Mouse (Mus musculus) forebrain, postnatal 0 days (tissue): ENCODE results near the gene Syt3. TPM values are rescaled to one million over a fixed set of nuclear protein-coding genes. Genes with fewer than 3 reads are reported as not detected.

Experiments
- ATAC-seq: fragments of 200-750 bp; cut with Nextera tagmentation; 2 replicates; pipeline ENCODE4 v1.8.0; 2017; ENCODE audit warnings: mild to moderate bottlenecking, moderate library complexity
- DNase-seq: peaks from one replicate; pipeline ENCODE4 v3.0.0-alpha.2; 2015
- H3K27ac ChIP-seq: fragments of 300-500 bp; sonication (generic); 2 replicates; pipeline ENCODE4 v1.5.1; 2014; ENCODE audit warnings: low read depth, mild to moderate bottlenecking, antibody characterized with exemption, low read length, moderate library complexity, mixed read lengths
- H3K27me3 ChIP-seq: fragments of 300-500 bp; sonication (generic); 2 replicates; pipeline ENCODE4 v1.6.1; 2014; ENCODE audit warnings: mild to moderate bottlenecking, low read length, mixed read lengths; ENCODE audit not compliant: insufficient read depth
- H3K36me3 ChIP-seq: fragments of 300-500 bp; sonication (generic); 2 replicates; pipeline ENCODE4 v1.6.1; 2014; ENCODE audit warnings: mild to moderate bottlenecking, moderate library complexity; ENCODE audit not compliant: insufficient read depth
- H3K4me1 ChIP-seq: fragments of 300-500 bp; sonication (generic); 2 replicates; pipeline ENCODE4 v1.6.1; 2014; ENCODE audit warnings: antibody characterized with exemption; ENCODE audit not compliant: insufficient read depth
- H3K4me2 ChIP-seq: fragments of 300-500 bp; sonication (generic); 2 replicates; pipeline ENCODE4 v1.6.1; 2014; ENCODE audit warnings: low read depth, mild to moderate bottlenecking, moderate library complexity
- H3K4me3 ChIP-seq: fragments of 300-500 bp; sonication (generic); 2 replicates; pipeline ENCODE4 v1.5.1; 2014; ENCODE audit warnings: low read depth, low read length, mixed read lengths
- H3K9ac ChIP-seq: fragments of 300-500 bp; sonication (generic); 2 replicates; pipeline ENCODE4 v1.6.1; 2014; ENCODE audit warnings: mild to moderate bottlenecking
- H3K9me3 ChIP-seq: fragments of 300-500 bp; sonication (generic); 2 replicates; pipeline ENCODE4 v1.6.1; 2016; ENCODE audit warnings: low read length
- CTCF ChIP-seq: sonication (generic); IDR thresholded peaks from 2 replicates; pipeline ENCODE4 v1.5.1; 2016; ENCODE audit warnings: antibody characterized with exemption, control low read depth, low read depth
- WGBS: fragments of 180-500 bp; shearing (Covaris S2); extraction: QIAGEN DNeasy Blood & Tissue Kit; methylation state at CpG from one replicate; pipeline ENCODE4 v1.1.7; 2014; 5-methylcytosine and 5-hydroxymethylcytosine counted together
- polyA plus RNA-seq: library from polyadenylated mRNA; unstranded; fragments of >200 nt; fragmentation: Nextera tagmentation; extraction: Ambion mirVana; gene quantifications from 2 replicates; pipeline ENCODE4 v1.2.1, GENCODE M21; 2015
- total RNA-seq: library from RNA; depleted of rRNA; stranded (reverse); fragments of >200 nt; gene quantifications from 2 replicates; pipeline ENCODE4 v1.2.3, GENCODE M21; 2014

Syt3 gene
- total and polyA plus RNA-seq, 2 experiments from 2014 or later = 55.0 to 77.2 TPM

DNA sequence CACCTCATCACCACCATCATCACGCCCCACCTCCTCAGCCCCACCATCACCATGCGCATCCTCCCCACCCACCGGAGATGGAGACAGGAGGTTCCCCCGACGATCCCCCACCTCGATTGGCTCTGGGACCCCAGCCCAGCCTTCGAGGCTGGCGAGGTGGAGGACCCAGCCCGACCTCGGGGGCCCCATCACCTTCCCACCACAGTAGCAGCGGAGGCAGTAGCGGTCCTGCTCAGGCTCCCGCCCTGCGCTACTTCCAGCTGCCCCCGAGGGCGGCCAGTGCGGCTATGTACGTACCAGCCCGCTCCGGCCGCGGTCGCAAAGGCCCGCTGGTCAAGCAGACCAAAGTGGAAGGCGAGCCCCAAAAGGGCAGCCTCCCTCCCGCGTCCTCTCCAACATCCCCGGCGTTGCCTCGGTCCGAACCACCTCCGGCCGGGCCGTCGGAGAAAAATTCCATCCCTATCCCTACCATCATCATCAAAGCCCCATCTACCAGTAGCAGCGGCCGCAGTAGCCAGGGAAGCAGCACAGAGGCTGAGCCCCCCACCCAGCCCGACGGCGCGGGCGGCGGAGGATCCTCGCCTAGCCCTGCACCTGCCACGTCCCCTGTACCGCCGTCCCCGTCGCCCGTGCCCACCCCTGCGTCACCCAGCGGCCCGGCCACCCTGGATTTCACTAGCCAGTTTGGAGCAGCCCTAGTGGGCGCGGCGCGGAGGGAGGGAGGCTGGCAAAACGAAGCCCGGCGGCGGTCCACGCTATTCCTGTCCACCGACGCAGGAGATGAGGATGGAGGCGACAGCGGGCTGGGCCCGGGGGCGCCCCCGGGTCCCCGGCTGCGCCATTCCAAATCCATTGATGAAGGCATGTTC, 31.8 kb upstream of the Syt3 start:
- Histone ChIP-seq H3K4me3 (no peak overlapping the region), H3K27me3 (peaks cover 20% of the 10 kb centered on the region), H3K9ac (no peak overlapping the region)

DNA sequence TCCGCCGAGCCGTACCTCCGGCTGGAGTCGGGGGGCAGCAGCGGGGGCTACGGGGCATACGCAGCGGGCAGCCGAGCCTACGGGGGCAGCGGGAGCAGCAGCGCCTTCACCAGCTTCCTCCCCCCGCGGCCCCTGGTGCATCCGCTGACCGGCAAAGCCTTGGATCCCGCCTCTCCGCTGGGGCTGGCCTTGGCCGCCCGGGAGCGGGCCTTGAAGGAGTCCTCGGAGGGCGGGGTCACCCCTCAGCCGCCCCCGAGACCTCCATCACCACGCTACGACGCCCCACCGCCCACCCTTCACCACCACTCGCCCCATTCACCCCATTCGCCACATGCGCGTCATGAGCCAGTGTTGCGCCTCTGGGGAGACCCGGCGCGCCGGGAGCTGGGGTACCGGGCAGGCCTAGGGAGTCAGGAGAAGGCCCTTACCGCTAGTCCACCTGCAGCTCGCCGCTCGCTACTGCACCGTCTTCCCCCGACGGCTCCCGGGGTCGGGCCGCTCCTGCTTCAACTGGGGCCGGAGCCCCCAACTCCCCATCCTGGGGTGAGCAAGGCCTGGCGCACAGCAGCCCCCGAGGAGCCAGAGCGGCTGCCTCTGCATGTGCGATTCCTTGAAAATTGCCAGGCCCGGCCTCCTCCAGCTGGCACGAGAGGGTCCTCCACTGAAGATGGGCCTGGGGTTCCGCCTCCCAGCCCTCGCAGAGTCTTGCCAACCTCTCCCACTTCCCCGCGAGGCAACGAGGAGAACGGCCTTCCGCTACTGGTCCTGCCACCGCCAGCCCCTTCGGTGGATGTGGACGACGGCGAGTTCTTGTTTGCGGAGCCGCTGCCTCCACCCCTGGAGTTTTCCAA, 30.9 kb upstream of the Syt3 start:
- Histone ChIP-seq H3K27ac (no peak overlapping the region), H3K36me3 (peaks cover 37% of the 10 kb centered on the region), H3K9ac (no peak overlapping the region), H3K4me1 (no peaks in the 10 kb centered on the region), H3K27me3 (peaks cover 26% of the 10 kb centered on the region), H3K9me3 (no peaks in the 10 kb centered on the region), H3K4me2 (no peak overlapping the region), H3K4me3 (no peak overlapping the region)
- DNase-seq (peak; percentile 63), ATAC-seq (peak; percentile 10)
- 0 out of 2 replicates have a peak, but pooled peaks have one; percentile 3 for TF ChIP-seq CTCF
- WGBS = 10% methylated on average over 55 of the region's 71 CpGs

More for the DNA sequence above, 31.8 kb upstream of the Syt3 start:
- peaks cover 45% of the 10 kb centered on the region for H3K36me3 ChIP-seq
- no peak for TF ChIP-seq CTCF
- H3K4me2 ChIP-seq = no peak overlapping the region
- H3K9me3 ChIP-seq = no peaks in the 10 kb centered on the region
- ATAC-seq (peak; percentile 2; the same call in 1 of the 2 replicates), DNase-seq (no peak)
- WGBS = 10% methylated on average over 70 of the region's 71 CpGs
- no peak overlapping the region for H3K27ac ChIP-seq
- H3K4me1 ChIP-seq = no peaks in the 10 kb centered on the region

DNA sequence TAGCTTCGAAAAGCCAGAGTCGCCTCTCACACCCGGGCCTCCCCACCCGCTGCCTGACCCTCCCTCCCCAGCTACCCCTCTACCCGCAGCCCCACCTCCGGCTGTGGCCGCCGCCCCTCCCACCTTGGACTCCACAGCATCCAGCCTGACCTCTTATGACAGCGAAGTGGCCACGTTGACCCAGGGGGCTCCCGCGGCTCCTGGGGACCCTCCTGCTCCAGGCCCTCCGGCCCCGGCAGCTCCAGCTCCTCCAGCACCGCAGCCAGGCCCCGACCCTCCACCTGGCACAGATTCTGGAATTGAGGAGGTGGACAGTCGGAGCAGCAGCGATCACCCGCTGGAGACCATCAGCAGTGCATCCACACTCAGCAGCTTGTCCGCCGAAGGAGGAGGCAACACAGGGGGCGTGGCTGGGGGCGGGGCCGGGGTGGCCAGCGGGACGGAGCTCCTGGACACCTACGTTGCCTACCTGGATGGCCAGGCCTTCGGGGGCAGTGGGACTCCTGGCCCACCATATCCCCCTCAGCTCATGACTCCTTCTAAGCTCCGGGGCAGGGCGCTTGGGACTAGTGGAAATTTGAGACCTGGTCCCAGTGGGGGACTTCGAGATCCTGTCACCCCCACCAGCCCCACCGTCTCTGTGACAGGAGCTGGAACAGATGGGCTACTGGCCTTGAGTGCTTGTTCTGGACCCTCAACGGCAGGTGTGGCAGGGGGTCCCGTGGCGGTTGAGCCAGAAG, 30.1 kb upstream of the Syt3 start:
- ATAC-seq = no peak
- Histone ChIP-seq H3K27me3 (peaks cover 26% of the 10 kb centered on the region), H3K9ac (no peak overlapping the region), H3K36me3 (peaks cover 29% of the 10 kb centered on the region), H3K9me3 (no peaks in the 10 kb centered on the region), H3K4me3 (no peak overlapping the region), H3K4me1 (no peaks in the 10 kb centered on the region), H3K27ac (no peak overlapping the region), H3K4me2 (no peak overlapping the region)
- no peak for TF ChIP-seq CTCF
- DNase-seq = no peak
- WGBS = 6% methylated on average over 35 of the region's 35 CpGs

DNA sequence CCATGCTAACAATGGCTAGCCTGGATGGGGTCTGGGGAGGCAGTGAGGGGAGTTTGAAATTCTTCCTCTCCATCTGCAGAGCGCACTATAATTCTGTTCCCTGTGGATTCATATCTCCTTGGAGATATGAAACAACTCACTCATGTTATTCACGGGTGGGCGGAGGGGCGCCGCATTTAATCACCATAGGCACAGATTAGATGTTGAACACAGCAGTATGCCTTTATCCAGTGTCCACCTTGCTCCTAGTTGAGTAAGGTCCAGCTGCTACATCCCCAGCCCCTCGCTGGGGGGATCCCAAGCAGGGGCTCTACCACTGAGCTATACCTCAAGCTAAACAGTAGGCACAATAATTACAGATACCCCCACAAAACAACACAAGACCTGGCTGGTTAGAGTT, 28.5 kb upstream of the Syt3 start:
- DNase-seq (peak; percentile 16), ATAC-seq (no peak)
- no peak overlapping the region for H3K4me2 ChIP-seq
- peaks cover 25% of the 10 kb centered on the region for H3K36me3 ChIP-seq
- H3K27ac ChIP-seq = no peak overlapping the region
- WGBS = 49% methylated on average over 6 of the region's 6 CpGs
- H3K9me3 ChIP-seq = no peaks in the 10 kb centered on the region
- no peaks in the 10 kb centered on the region for H3K4me1 ChIP-seq
- H3K27me3 ChIP-seq = peaks cover 26% of the 10 kb centered on the region
- no peak overlapping the region for H3K9ac ChIP-seq
- no peak for TF ChIP-seq CTCF
- no peak overlapping the region for H3K4me3 ChIP-seq

DNA sequence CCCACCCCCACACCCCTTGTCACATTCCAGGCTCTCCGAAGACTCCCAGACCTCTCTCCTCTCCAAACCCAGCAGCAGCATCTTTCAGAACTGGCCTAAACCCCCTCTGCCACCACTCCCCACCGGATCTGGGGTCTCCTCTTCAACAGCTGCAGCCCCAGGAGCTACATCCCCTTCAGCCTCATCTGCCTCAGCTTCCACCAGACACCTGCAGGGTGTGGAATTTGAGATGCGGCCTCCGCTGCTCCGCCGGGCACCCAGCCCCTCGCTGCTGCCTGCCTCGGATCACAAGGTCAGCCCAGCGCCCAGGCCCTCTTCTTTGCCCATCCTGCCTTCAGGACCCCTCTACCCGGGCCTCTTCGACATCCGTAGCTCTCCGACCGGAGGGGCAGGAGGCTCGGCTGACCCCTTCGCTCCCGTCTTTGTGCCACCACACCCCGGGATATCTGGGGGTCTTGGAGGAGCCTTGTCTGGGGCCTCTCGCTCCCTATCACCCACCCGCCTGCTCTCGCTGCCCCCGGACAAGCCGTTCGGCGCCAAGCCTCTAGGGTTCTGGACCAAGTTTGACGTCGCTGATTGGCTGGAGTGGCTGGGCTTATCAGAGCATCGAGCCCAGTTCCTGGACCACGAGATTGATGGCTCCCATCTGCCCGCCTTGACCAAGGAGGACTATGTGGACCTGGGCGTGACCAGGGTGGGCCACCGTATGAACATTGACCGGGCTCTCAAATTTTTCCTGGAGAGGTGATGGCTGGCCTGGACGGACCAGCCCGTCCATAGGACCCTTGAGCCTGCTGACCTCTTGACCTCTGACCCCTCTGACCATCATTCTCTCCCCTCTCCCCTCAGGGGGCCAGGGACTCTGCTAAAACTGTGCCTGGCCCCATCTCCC, 27.1 kb upstream of the Syt3 start:
- Histone ChIP-seq H3K4me1 (no peaks in the 10 kb centered on the region), H3K9me3 (no peaks in the 10 kb centered on the region), H3K36me3 (peaks cover 25% of the 10 kb centered on the region), H3K4me3 (no peak overlapping the region), H3K4me2 (no peak overlapping the region), H3K9ac (no peak overlapping the region), H3K27me3 (peaks cover 21% of the 10 kb centered on the region), H3K27ac (no peak overlapping the region)
- ATAC-seq (no peak), DNase-seq (no peak)
- TF ChIP-seq CTCF = no peak
- 7% methylated on average over 35 of the region's 35 CpGs for WGBS

DNA sequence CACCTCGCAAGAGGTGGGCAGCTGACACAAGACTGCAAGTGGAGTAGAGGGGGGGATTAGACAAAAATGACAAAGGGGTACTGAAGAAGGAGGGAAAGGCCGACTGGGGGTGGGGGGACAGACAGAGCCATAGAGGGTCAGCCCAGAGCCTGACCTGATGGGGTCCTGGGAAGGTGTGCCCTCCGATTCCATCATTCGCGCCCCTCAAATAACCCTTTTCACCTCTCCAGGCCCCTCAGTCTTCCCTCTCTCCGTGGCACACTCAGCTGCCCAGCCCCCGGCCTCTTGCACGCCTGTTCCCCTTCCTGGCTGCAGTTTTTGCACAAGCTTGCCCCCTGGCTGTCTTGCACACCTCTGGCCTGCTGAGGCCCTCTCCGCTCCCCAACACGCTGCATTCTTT, 26.4 kb upstream of the Syt3 start:
- H3K9ac ChIP-seq = no peak overlapping the region
- H3K4me2 ChIP-seq = no peak overlapping the region
- H3K36me3 ChIP-seq = peaks cover 22% of the 10 kb centered on the region
- ATAC-seq (no peak), DNase-seq (no peak)
- peaks cover 18% of the 10 kb centered on the region for H3K27me3 ChIP-seq
- no peak; the same call in 1 of the 2 replicates for TF ChIP-seq CTCF
- no peaks in the 10 kb centered on the region for H3K9me3 ChIP-seq
- H3K4me3 ChIP-seq = no peak overlapping the region
- WGBS = 14% methylated on average over 10 of the region's 10 CpGs
- no peaks in the 10 kb centered on the region for H3K4me1 ChIP-seq
- H3K27ac ChIP-seq = no peak overlapping the region
